Mouse (Mus musculus) midbrain, postnatal 0 days (tissue): Measurements from ENCODE around the gene Ms4a8a. TPM values are rescaled to one million over a fixed set of nuclear protein-coding genes. Genes with fewer than 3 reads are reported as not detected.

ENCODE experiments used
- ATAC-seq: fragments of 200-750 bp; cut with Nextera tagmentation; 2 replicates; pipeline ENCODE4 v1.8.0; 2017; ENCODE audit warnings: moderate number of reproducible peaks, mild to moderate bottlenecking, moderate TSS enrichment, moderate library complexity; ENCODE audit not compliant: low FRiP score
- DNase-seq: peaks from one replicate; pipeline ENCODE4 v3.0.0-alpha.2; 2015; ENCODE audit warnings: low spot score
- H3K27ac ChIP-seq: fragments of 300-500 bp; sonication (generic); 2 replicates; pipeline ENCODE4 v1.5.1; 2014; ENCODE audit warnings: low read depth, mild to moderate bottlenecking, low read length, mixed read lengths
- H3K27me3 ChIP-seq: fragments of 300-500 bp; sonication (generic); 2 replicates; pipeline ENCODE4 v1.6.1; 2014; ENCODE audit warnings: low read length, control low read depth, mixed read lengths; ENCODE audit not compliant: insufficient read depth
- H3K36me3 ChIP-seq: fragments of 300-500 bp; sonication (generic); 2 replicates; pipeline ENCODE4 v1.6.1; 2014; ENCODE audit warnings: low read length, control low read depth, mixed read lengths; ENCODE audit not compliant: insufficient read depth
- H3K4me1 ChIP-seq: fragments of 300-500 bp; sonication (generic); 2 replicates; pipeline ENCODE4 v1.6.1; 2014; ENCODE audit warnings: mild to moderate bottlenecking, control low read depth, antibody characterized with exemption, low read length, mixed read lengths; ENCODE audit not compliant: insufficient read depth
- H3K4me2 ChIP-seq: fragments of 300-500 bp; sonication (generic); 2 replicates; pipeline ENCODE4 v1.6.1; 2014; ENCODE audit warnings: low read depth, mild to moderate bottlenecking, low read length, mixed read lengths; ENCODE audit not compliant: poor library complexity, severe bottlenecking
- H3K4me3 ChIP-seq: fragments of 300-500 bp; sonication (generic); 2 replicates; pipeline ENCODE4 v1.5.1; 2014; ENCODE audit warnings: low read depth, mild to moderate bottlenecking, low read length, moderate library complexity
- H3K9ac ChIP-seq: fragments of 300-500 bp; sonication (generic); replicated peaks from 2 replicates; pipeline ENCODE4 v1.6.1; 2014; ENCODE audit warnings: mild to moderate bottlenecking, low read length, moderate library complexity, mixed read lengths; ENCODE audit not compliant: poor library complexity, severe bottlenecking
- H3K9me3 ChIP-seq: fragments of 300-500 bp; sonication (generic); 2 replicates; pipeline ENCODE4 v1.6.1; 2016; ENCODE audit warnings: low read length, control low read depth
- CTCF ChIP-seq: IDR thresholded peaks from 2 replicates; pipeline ENCODE4 v1.5.1; 2016; ENCODE audit warnings: antibody characterized with exemption, mild to moderate bottlenecking
- WGBS: fragments of 180-500 bp; shearing (Covaris S2); extraction: QIAGEN DNeasy Blood & Tissue Kit; methylation state at CpG from one replicate; pipeline ENCODE4 v1.1.7; 2014; 5-methylcytosine and 5-hydroxymethylcytosine counted together
- polyA plus RNA-seq: library from polyadenylated mRNA; unstranded; fragments of >200 nt; fragmentation: Nextera tagmentation; extraction: Ambion mirVana; gene quantifications from 2 replicates; pipeline ENCODE4 v1.2.1, GENCODE M21; 2015
- total RNA-seq: library from RNA; depleted of rRNA; stranded (reverse); fragments of >200 nt; gene quantifications from 2 replicates; pipeline ENCODE4 v1.2.3, GENCODE M21; 2014

Gene Ms4a8a
- total and polyA plus RNA-seq, 2 experiments from 2014 or later: not detected

- Histone ChIP-seq H3K9ac (no peak overlapping the region), H3K36me3 (no peaks in the 10 kb centered on the region), H3K4me1 (no peaks in the 10 kb centered on the region), H3K4me3 (no peak overlapping the region), H3K27ac (no peak overlapping the region), H3K27me3 (no peaks in the 10 kb centered on the region), H3K4me2 (no peak overlapping the region), H3K9me3 (no peaks in the 10 kb centered on the region)
- TF ChIP-seq CTCF: no peak
- no peak for ATAC-seq
- 67% methylated on average over 3 of the region's 3 CpGs for WGBS
- DNase-seq: no peak
Measured at GRCm38 (mm10) chr19:11053277-11053676, 27.6 kb downstream of the Ms4a8a start.

GRCm38 (mm10) chr19:11052877-11053276, 28.0 kb downstream of the Ms4a8a start:
- Histone ChIP-seq H3K4me2 (no peak overlapping the region), H3K9me3 (no peaks in the 10 kb centered on the region), H3K36me3 (no peaks in the 10 kb centered on the region), H3K27ac (no peak overlapping the region), H3K4me3 (no peak overlapping the region), H3K4me1 (no peaks in the 10 kb centered on the region), H3K27me3 (no peaks in the 10 kb centered on the region), H3K9ac (no peak overlapping the region)
- DNase-seq: no peak
- ATAC-seq: no peak
- no peak for TF ChIP-seq CTCF
- WGBS: 70% methylated on average over 5 of the region's 5 CpGs

GRCm38 (mm10) chr19:11050286-11050685, 30.6 kb downstream of the Ms4a8a start:
- Histone ChIP-seq H3K9me3 (no peaks in the 10 kb centered on the region), H3K9ac (no peak overlapping the region), H3K4me3 (no peak overlapping the region), H3K4me1 (no peaks in the 10 kb centered on the region), H3K27me3 (no peaks in the 10 kb centered on the region), H3K4me2 (no peak overlapping the region), H3K27ac (no peak overlapping the region), H3K36me3 (no peaks in the 10 kb centered on the region)
- 78% methylated on average over 2 of the region's 2 CpGs for WGBS
- no peak for TF ChIP-seq CTCF
- ATAC-seq (no peak), DNase-seq (no peak)

GRCm38 (mm10) chr19:11049426-11049825, 31.5 kb downstream of the Ms4a8a start:
- no peaks in the 10 kb centered on the region for H3K9me3 ChIP-seq
- DNase-seq (no peak), ATAC-seq (no peak)
- no peaks in the 10 kb centered on the region for H3K27me3 ChIP-seq
- H3K27ac ChIP-seq: no peak overlapping the region
- no peaks in the 10 kb centered on the region for H3K4me1 ChIP-seq
- no peak overlapping the region for H3K4me3 ChIP-seq
- H3K9ac ChIP-seq: no peak overlapping the region
- no peak overlapping the region for H3K4me2 ChIP-seq
- H3K36me3 ChIP-seq: no peaks in the 10 kb centered on the region
- TF ChIP-seq CTCF: no peak

DNA sequence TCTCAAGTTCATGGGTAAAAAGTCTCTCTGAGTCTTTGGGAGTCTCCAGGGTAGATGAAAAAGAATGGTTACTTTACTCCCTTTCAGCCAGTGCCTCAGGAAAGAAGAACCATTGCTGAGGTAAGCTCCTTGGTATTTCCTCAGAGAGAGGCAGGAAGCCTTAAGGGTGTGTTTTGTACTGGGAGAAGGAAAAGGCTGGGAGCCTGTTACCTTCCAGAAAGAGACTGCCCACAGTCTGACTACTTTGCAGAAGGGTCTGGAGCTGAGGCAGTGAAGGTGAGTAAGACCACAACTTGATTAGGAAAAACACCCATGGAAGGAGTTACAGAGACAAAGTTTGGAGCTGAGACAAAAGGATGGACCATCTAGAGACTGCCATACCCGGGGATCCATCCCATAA, 32.4 kb downstream of the Ms4a8a start:
- DNase-seq (no peak), ATAC-seq (no peak)
- Histone ChIP-seq H3K9ac (no peak overlapping the region), H3K4me3 (no peak overlapping the region), H3K4me2 (no peak overlapping the region), H3K36me3 (no peaks in the 10 kb centered on the region), H3K4me1 (no peaks in the 10 kb centered on the region), H3K27me3 (no peaks in the 10 kb centered on the region), H3K9me3 (no peaks in the 10 kb centered on the region), H3K27ac (no peak overlapping the region)
- TF ChIP-seq CTCF: no peak
- 82% methylated on average over 1 of the region's 1 CpGs for WGBS

GRCm38 (mm10) chr19:11048009-11048408, 32.9 kb downstream of the Ms4a8a start:
- H3K4me3 ChIP-seq: no peak overlapping the region
- 79% methylated on average over 6 of the region's 6 CpGs for WGBS
- H3K27me3 ChIP-seq: no peaks in the 10 kb centered on the region
- H3K9ac ChIP-seq: no peak overlapping the region
- H3K36me3 ChIP-seq: no peaks in the 10 kb centered on the region
- no peak overlapping the region for H3K27ac ChIP-seq
- TF ChIP-seq CTCF: no peak
- ATAC-seq (no peak), DNase-seq (no peak)
- H3K9me3 ChIP-seq: no peaks in the 10 kb centered on the region
- H3K4me1 ChIP-seq: no peaks in the 10 kb centered on the region
- H3K4me2 ChIP-seq: no peak overlapping the region
